Mouse (Mus musculus) forebrain, embryonic 11.5 days (tissue): Measurements from ENCODE around the gene Nt5c3b. TPM values are rescaled to one million over a fixed set of nuclear protein-coding genes. Genes with fewer than 3 reads are reported as not detected.

Source experiments
- ATAC-seq: fragments of 200-750 bp; cut with Nextera tagmentation; replicated peaks from 2 replicates; pipeline ENCODE4 v1.8.0; 2017; ENCODE audit warnings: moderate TSS enrichment; ENCODE audit not compliant: low FRiP score
- DNase-seq: peaks from one replicate; pipeline ENCODE4 v3.0.0-alpha.2; 2017; ENCODE audit warnings: low spot score
- H3K27ac ChIP-seq: fragments of 300-500 bp; sonication (generic); 2 replicates; pipeline ENCODE4 v1.5.1; 2014; ENCODE audit warnings: low read depth, low read length
- H3K27me3 ChIP-seq: fragments of 300-500 bp; sonication (generic); 2 replicates; pipeline ENCODE4 v1.6.1; 2014; ENCODE audit warnings: mild to moderate bottlenecking, low read length, mixed read lengths; ENCODE audit not compliant: control insufficient read depth, insufficient read depth
- H3K36me3 ChIP-seq: fragments of 300-500 bp; sonication (generic); 2 replicates; pipeline ENCODE4 v1.6.1; 2014; ENCODE audit warnings: mild to moderate bottlenecking, low read length, moderate library complexity, mixed read lengths; ENCODE audit not compliant: control insufficient read depth, insufficient read depth
- H3K4me1 ChIP-seq: fragments of 300-500 bp; sonication (generic); replicated peaks from 2 replicates; pipeline ENCODE4 v1.6.1; 2014; ENCODE audit warnings: low read length, mixed read lengths; ENCODE audit not compliant: control insufficient read depth, insufficient read depth
- H3K4me2 ChIP-seq: fragments of 300-500 bp; sonication (generic); 2 replicates; pipeline ENCODE4 v1.6.1; 2014; ENCODE audit warnings: low read depth, mild to moderate bottlenecking, low read length, moderate library complexity, mixed read lengths; ENCODE audit not compliant: severe bottlenecking
- H3K4me3 ChIP-seq: fragments of 300-500 bp; sonication (generic); 2 replicates; pipeline ENCODE4 v1.5.1; 2014; ENCODE audit warnings: low read depth, low read length
- H3K9ac ChIP-seq: fragments of 300-500 bp; sonication (generic); 2 replicates; pipeline ENCODE4 v1.6.1; 2014; ENCODE audit warnings: low read length
- H3K9me3 ChIP-seq: fragments of 300-500 bp; sonication (generic); 2 replicates; pipeline ENCODE4 v1.6.1; 2016; ENCODE audit warnings: low read length, mixed read lengths; ENCODE audit not compliant: control insufficient read depth
- WGBS: fragments of 180-500 bp; shearing (Covaris S2); extraction: QIAGEN DNeasy Blood & Tissue Kit; methylation state at CpG from one replicate; pipeline ENCODE4 v1.1.7; 2014; 5-methylcytosine and 5-hydroxymethylcytosine counted together
- polyA plus RNA-seq: library from polyadenylated mRNA; unstranded; fragments of >200 nt; fragmentation: Nextera tagmentation; extraction: Ambion mirVana; gene quantifications from 2 replicates; pipeline ENCODE4 v1.2.1, GENCODE M21; 2014

Gene Nt5c3b
- polyA plus RNA-seq, 1 experiment from 2014 or later = 104 TPM

DNA sequence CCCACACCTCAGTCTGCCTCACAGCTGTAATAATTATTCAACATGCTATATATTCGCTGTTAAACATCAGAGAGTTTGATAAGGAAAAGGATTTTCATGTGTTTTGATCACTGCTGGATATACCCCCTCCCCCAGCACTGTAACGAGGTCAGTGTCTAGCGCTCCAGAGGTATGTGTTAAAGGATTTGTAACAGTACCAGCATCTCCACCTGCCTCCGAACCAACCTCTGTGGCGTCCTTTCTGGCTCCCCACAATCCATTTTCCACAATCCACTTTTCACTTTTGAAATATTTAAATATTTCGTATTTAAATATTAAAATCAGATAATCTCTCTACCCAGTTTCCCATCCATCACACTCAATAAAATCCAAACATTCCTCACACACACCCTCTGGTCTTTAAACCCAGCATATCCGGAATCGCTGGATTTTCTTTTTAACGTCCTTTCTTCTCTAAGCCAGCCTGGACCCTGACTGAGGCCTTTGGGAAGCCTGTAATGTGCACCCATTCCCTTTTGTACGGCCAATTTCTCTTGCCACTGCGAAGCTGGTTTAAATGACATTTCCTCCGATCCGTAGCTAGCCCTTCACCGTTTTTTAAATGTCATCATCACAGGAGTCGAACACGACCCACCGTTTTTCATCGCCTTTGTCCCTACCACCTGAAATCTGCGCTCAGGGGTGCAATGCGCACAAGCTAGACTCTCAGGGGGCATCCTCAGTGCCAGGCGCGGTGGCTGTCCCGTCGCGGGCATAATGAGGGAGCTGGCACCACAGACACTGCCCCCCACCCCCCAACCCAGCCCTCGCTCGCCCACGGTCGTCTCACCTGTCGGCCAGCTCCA is 30.0 kb upstream of the Nt5c3b start:
- Histone ChIP-seq H3K36me3 (peaks cover 3% of the 10 kb centered on the region; the same call in 1 of the 2 replicates), H3K27me3 (no peaks in the 10 kb centered on the region), H3K4me2 (peak overlapping the region; percentile 85), H3K9me3 (no peaks in the 10 kb centered on the region), H3K9ac (peak overlapping the region; percentile 95), H3K27ac (peak overlapping the region; percentile 75; the same call in 1 of the 2 replicates), H3K4me1 (peaks cover 8% of the 10 kb centered on the region; the same call in 1 of the 2 replicates), H3K4me3 (peak overlapping the region; percentile 96)
- ATAC-seq (0 out of 2 replicates have a peak, but pooled peaks have one; percentile 3), DNase-seq (peak; percentile 41)
- WGBS = 4% methylated on average over 30 of the region's 30 CpGs

DNA sequence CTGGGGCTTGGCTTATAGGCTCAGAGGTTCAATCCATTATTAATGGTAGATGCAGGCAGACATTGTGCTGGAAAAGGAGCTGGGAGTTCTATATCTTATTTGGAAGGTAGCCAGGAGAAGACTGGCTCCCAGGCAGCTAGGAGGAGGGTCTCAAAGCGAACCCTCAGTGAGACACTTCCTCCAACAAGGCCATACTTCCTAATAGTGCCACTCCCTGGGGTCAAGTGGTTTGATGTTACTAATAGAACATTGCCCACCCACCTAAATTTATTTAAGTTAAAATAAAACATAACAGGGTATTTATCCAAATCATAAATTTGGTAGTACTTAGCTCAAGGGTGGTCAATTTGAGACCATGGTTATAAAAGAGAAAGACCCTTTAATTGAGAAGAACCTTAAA is 24.2 kb upstream of the Nt5c3b start:
- Histone ChIP-seq H3K4me2 (no peak overlapping the region), H3K4me1 (peaks cover 3% of the 10 kb centered on the region; the same call in 1 of the 2 replicates), H3K27me3 (no peaks in the 10 kb centered on the region), H3K4me3 (no peak overlapping the region), H3K27ac (no peak overlapping the region), H3K9ac (no peak overlapping the region), H3K9me3 (no peaks in the 10 kb centered on the region), H3K36me3 (no peaks in the 10 kb centered on the region; the same call in 1 of the 2 replicates)
- DNase-seq (no peak), ATAC-seq (no peak)
- WGBS = 86% methylated on average over 1 of the region's 1 CpGs

DNA sequence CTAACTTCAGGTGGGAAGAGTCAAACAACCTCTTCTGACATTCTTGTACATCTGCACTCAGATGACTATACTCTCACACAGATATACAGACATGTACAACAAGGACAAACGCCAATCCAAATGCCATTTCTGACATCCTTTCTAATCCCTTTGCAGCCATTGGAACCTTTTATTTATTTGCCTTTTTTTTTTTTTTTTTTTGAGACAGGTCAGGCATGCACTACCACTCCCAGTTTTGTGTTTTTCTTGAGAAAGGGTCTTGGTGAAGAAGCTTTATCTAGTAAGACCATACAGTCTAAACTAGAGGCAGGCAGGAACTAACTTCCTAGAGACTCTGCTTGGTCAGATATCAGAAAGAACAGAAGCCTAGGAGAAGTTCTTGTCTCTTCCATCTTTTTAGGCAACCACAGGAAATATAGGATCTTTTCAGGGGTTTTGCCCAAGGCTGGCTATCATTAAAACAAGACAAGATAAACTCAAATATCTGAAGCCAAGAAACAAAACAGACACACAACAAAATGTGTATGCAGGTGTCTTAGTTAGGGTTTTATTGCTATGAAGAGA is 23.7 kb upstream of the Nt5c3b start:
- DNase-seq = no peak
- Histone ChIP-seq H3K36me3 (no peaks in the 10 kb centered on the region; the same call in 1 of the 2 replicates), H3K27ac (no peak overlapping the region), H3K9me3 (no peaks in the 10 kb centered on the region), H3K4me3 (no peak overlapping the region), H3K4me1 (no peaks in the 10 kb centered on the region), H3K9ac (no peak overlapping the region), H3K4me2 (no peak overlapping the region), H3K27me3 (no peaks in the 10 kb centered on the region)
- WGBS = 93% methylated on average over 1 of the region's 1 CpGs
- no peak for ATAC-seq

DNA sequence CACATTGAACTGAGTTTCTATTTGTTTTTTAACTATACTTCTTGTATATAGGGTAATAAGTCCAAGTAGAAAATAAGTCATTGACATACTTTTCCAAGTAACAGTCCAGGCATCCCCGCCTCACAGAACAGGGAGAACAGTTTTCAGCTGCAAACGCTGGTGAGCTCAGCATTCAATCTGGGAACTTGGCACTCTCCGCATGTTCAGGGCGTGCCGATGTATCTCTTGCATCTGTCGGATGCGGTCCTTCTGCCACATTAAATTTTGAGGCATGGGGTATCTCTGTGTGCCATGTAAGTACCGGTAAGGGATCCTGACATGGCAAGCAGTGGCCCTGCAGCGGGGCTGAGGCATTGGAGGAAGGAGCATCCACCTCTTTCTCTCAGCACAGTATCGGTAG is 21.1 kb upstream of the Nt5c3b start:
- ATAC-seq (no peak), DNase-seq (no peak)
- 95% methylated on average over 10 of the region's 10 CpGs for WGBS
- H3K36me3 ChIP-seq = no peaks in the 10 kb centered on the region; the same call in 1 of the 2 replicates
- no peaks in the 10 kb centered on the region for H3K27me3 ChIP-seq
- no peak overlapping the region for H3K4me2 ChIP-seq
- H3K4me1 ChIP-seq = no peaks in the 10 kb centered on the region
- no peak overlapping the region for H3K27ac ChIP-seq
- no peak overlapping the region for H3K9ac ChIP-seq
- H3K9me3 ChIP-seq = no peaks in the 10 kb centered on the region
- no peak overlapping the region for H3K4me3 ChIP-seq

DNA sequence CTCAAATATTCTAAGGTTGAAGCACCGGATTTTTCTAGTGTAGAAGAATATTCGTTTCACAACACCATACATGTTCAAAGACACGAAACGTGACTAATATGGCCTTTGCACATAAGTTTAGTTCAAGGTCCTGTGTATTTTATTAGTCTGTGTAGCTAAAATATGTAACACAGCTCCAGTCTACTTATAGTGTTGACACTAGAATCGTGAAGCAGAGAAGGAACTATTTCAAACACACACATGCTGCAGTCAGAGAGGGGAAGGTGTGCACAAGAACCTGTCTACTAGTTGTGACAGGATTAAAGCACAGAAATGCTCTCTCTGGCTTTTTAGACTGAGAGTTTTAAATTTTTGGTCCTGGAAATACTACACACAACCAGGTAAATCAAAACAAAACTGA is 16.1 kb upstream of the Nt5c3b start:
- H3K27ac ChIP-seq = no peak overlapping the region
- no peaks in the 10 kb centered on the region for H3K27me3 ChIP-seq
- H3K4me3 ChIP-seq = no peak overlapping the region
- no peak for ATAC-seq
- H3K36me3 ChIP-seq = no peaks in the 10 kb centered on the region; the same call in 1 of the 2 replicates
- H3K9me3 ChIP-seq = no peaks in the 10 kb centered on the region
- DNase-seq = no peak
- H3K9ac ChIP-seq = no peak overlapping the region
- H3K4me2 ChIP-seq = no peak overlapping the region
- H3K4me1 ChIP-seq = no peaks in the 10 kb centered on the region
- WGBS = 90% methylated on average over 5 of the region's 5 CpGs

DNA sequence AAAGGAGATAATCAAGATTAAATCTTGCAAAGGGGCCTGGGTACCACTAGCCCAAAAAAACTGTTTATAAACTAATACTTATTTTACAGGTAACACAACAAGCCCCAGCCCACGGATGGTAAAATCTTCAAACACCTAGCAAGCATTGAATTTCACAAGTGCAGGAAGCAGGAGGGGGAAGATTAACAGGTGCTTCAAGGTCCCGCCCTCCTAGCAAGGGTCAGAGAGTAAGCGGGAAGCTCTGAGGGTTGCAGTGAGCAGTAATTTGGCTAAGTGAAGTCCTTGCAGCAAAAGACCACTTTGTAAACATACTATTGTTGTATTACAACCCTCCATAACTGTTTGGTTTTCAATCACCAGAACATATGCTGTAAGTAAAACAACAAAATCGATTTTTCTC is 15.6 kb upstream of the Nt5c3b start:
- no peak for ATAC-seq
- no peak overlapping the region for H3K4me2 ChIP-seq
- no peak overlapping the region for H3K27ac ChIP-seq
- no peaks in the 10 kb centered on the region; the same call in 1 of the 2 replicates for H3K9me3 ChIP-seq
- no peaks in the 10 kb centered on the region; the same call in 1 of the 2 replicates for H3K36me3 ChIP-seq
- no peaks in the 10 kb centered on the region for H3K27me3 ChIP-seq
- 85% methylated on average over 4 of the region's 4 CpGs for WGBS
- H3K4me3 ChIP-seq = no peak overlapping the region
- no peak overlapping the region for H3K9ac ChIP-seq
- H3K4me1 ChIP-seq = no peaks in the 10 kb centered on the region
- no peak for DNase-seq

GRCm38 (mm10) chr11:100442625-100443024 is 1.0 kb upstream of the Nt5c3b start:
- Histone ChIP-seq H3K9me3 (no peaks in the 10 kb centered on the region), H3K27me3 (no peaks in the 10 kb centered on the region), H3K27ac (no peak overlapping the region), H3K9ac (no peak overlapping the region), H3K36me3 (peaks cover under 1% of the 10 kb centered on the region; the same call in 1 of the 2 replicates), H3K4me1 (peaks cover 5% of the 10 kb centered on the region; the same call in 1 of the 2 replicates), H3K4me3 (no peak overlapping the region), H3K4me2 (no peak overlapping the region)
- ATAC-seq (no peak), DNase-seq (peak; percentile 14)
- 90% methylated on average over 6 of the region's 6 CpGs for WGBS

GRCm38 (mm10) chr11:100440691-100441522 is 701 bp downstream of the Nt5c3b start:
- Histone ChIP-seq H3K27me3 (no peaks in the 10 kb centered on the region), H3K36me3 (peaks cover 4% of the 10 kb centered on the region; the same call in 1 of the 2 replicates), H3K27ac (no peak overlapping the region), H3K4me3 (peak overlapping the region; percentile 78), H3K4me1 (peaks cover 5% of the 10 kb centered on the region; the same call in 1 of the 2 replicates), H3K4me2 (peak overlapping the region; percentile 91), H3K9me3 (no peaks in the 10 kb centered on the region), H3K9ac (peak overlapping the region; percentile 97)
- ATAC-seq (peak; percentile 96), DNase-seq (peak; percentile 88)
- WGBS = 2% methylated on average over 50 of the region's 52 CpGs
